Mouse (Mus musculus): Measurements from ENCODE around the gene Xpc. TPM values are rescaled to one million over a fixed set of nuclear protein-coding genes. Genes with fewer than 3 reads are reported as not detected.
A peak's percentile ranks its signal among the peaks of the same experiment; 100 is the strongest.

Xpc gene
- polyA plus RNA-seq, 1 experiment from 2014 or later: 30.3 TPM

DNA sequence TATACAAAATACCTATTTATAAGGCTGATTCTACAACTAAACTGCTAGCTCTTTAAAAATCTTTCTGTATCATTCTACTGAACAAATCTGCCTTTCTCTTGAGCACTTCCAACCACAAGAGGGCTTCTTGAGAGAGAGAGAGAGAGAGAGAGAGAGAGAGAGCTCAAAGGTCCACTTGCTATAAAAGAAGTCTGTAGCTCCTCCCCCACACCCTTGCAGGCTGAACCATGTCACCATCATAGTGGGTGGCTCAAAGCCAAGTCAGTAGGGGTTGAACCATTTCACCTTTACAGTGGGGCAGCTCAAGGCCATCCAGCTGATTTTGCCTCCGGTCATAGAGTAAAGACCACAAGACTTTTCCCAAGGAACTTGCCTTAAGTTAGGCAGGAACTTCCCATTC is 56.2 kb downstream of the Xpc start:
- Histone ChIP-seq H3K4me1 (ENCODE audit: insufficient read depth, low read length) (0 out of 2 replicates have a peak, but pooled peaks cover 2% of the 10 kb centered on the region), H3K9ac (replicated peaks; ENCODE audit: low read length) (no peak overlapping the region), H3K4me2 (replicated peaks; ENCODE audit: low read depth, low read length) (no peak overlapping the region), H3K36me3 (ENCODE audit: insufficient read depth, low read length) (peaks cover 19% of the 10 kb centered on the region), H3K9me3 (ENCODE audit: low read length) (no peaks in the 10 kb centered on the region), H3K4me3 (ENCODE audit: low read length) (no peak overlapping the region), H3K27me3 (ENCODE audit: insufficient read depth, low read length) (no peaks in the 10 kb centered on the region), H3K27ac (ENCODE audit: low read length) (no peak overlapping the region)
- WGBS: 70% methylated on average over 1 of the region's 1 CpGs
- peak; percentile 51; the same call in 1 of the 2 replicates for ATAC-seq (ENCODE audit: low FRiP score, low TSS enrichment)

DNA sequence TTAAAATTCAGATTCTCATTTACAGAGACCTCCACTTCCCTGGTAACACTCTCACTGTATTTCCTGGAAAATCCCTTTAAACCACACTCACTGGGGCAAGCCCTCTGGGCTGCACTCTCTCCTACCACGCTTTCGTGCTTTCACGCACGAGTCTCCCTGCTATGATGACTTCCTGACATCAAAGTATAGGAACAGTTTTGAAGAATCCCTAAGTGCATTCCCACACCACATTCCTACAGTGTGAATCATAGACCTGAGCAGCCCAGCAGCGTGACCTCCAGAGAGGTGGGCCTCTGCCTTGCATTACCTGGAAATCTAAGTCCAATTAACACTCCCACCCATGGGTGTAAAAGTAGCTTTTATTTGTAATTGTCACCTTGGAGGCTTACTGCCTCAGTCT is 61.1 kb downstream of the Xpc start:
- Histone ChIP-seq H3K27me3 (ENCODE audit: insufficient read depth, low read length) (0 out of 2 replicates have a peak, but pooled peaks cover 4% of the 10 kb centered on the region), H3K9ac (replicated peaks; ENCODE audit: low read length) (no peak overlapping the region), H3K4me3 (ENCODE audit: low read length) (no peak overlapping the region), H3K4me2 (replicated peaks; ENCODE audit: low read depth, low read length) (no peak overlapping the region), H3K36me3 (ENCODE audit: insufficient read depth, low read length) (no peaks in the 10 kb centered on the region), H3K27ac (ENCODE audit: low read length) (no peak overlapping the region), H3K4me1 (ENCODE audit: insufficient read depth, low read length) (0 out of 2 replicates have a peak, but pooled peaks cover under 1% of the 10 kb centered on the region), H3K9me3 (ENCODE audit: low read length) (no peaks in the 10 kb centered on the region)
- WGBS: 35% methylated on average over 5 of the region's 5 CpGs
- ATAC-seq (ENCODE audit: low FRiP score, low TSS enrichment): no peak

DNA sequence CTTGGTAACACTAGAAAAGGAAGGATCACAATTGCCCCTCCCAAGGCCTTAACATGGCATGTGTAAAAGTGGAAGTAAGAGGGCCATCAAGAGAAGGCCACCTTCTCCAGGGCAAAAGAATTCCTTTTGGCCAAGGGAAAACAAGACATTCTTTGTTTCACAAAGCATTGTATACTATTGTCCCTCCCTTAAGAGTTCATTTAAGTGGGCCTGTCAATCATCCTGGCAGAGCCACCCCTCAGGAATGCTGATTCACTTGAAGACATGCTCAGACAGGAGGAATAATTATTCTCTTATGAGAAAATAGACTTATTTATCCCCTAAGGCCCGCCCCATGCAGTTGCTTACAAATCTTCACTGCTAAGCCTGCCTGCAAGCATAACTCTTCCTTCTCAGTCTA is 63.6 kb downstream of the Xpc start:
- no peaks in the 10 kb centered on the region for H3K9me3 ChIP-seq (ENCODE audit: low read length)
- no peaks in the 10 kb centered on the region for H3K36me3 ChIP-seq (ENCODE audit: insufficient read depth, low read length)
- no peaks in the 10 kb centered on the region for H3K4me1 ChIP-seq (ENCODE audit: insufficient read depth, low read length)
- 72% methylated on average over 1 of the region's 1 CpGs for WGBS
- H3K4me3 ChIP-seq (ENCODE audit: low read length): no peak overlapping the region
- H3K27me3 ChIP-seq (ENCODE audit: insufficient read depth, low read length): peaks cover 9% of the 10 kb centered on the region
- H3K4me2 ChIP-seq (replicated peaks; ENCODE audit: low read depth, low read length): no peak overlapping the region
- no peak overlapping the region for H3K27ac ChIP-seq (ENCODE audit: low read length)
- H3K9ac ChIP-seq (replicated peaks; ENCODE audit: low read length): no peak overlapping the region
- ATAC-seq (ENCODE audit: low FRiP score, low TSS enrichment): no peak

DNA sequence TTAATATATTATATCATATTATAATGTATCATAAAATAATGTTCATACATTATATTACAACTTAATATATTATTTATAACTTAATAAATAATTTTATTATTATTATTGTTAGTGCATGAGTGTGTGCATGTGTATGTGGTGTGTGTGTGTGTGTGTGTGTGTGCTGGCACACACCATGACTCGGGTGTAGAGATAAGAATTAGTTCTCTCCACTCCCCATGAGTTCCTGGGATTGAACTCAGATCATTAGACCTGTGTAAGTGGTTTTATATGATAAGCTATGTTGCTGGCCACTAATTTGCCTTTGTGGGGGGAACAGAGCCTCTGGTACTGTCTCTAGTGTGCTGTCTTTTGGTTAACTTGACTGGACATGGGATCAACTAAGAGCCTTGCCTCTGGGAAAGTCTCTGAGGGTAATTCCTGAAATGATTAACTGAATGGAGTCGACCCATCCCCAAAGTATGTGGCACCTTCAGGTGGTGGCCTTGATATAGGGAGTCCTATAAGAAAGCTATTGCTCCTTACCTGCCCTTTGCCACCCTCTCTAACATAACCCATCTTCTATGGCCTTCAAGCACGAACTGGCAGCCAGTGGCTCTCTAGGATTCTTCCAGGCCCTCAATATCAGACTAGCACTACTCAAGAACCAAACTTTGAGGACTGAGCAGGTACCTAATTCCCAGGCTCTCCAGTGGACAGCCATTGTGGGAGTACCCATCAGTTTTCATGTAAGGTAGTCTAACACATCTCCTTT is 66.0 kb downstream of the Xpc start:
- H3K4me2 ChIP-seq (replicated peaks; ENCODE audit: low read depth, low read length): no peak overlapping the region
- ATAC-seq (ENCODE audit: low FRiP score, low TSS enrichment): no peak
- no peaks in the 10 kb centered on the region for H3K36me3 ChIP-seq (ENCODE audit: insufficient read depth, low read length)
- H3K9ac ChIP-seq (replicated peaks; ENCODE audit: low read length): no peak overlapping the region
- no peaks in the 10 kb centered on the region for H3K4me1 ChIP-seq (ENCODE audit: insufficient read depth, low read length)
- H3K9me3 ChIP-seq (ENCODE audit: low read length): no peaks in the 10 kb centered on the region
- no peak overlapping the region for H3K4me3 ChIP-seq (ENCODE audit: low read length)
- peaks cover 9% of the 10 kb centered on the region for H3K27me3 ChIP-seq (ENCODE audit: insufficient read depth, low read length)
- no peak overlapping the region for H3K27ac ChIP-seq (ENCODE audit: low read length)
- WGBS: 50% methylated on average over 3 of the region's 3 CpGs

DNA sequence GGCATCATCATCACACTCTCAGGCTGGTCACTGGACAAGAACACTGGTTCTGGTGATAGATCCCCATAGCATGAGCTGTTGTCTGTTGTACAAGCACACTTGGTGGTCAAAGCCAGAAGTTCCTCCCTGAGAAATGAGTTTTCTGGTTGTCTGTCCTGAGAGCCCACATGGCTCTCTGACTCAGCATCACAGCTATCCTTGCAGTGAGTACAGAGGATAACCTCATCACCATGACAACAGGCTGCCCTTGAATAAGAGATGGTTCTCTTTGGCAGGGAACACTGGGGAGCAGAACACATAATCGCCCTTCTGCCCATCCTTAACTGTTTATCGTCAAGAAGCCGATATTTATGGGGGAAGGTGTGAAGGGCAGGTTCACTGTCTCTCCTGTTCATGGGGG is 70.4 kb downstream of the Xpc start:
- no peaks in the 10 kb centered on the region for H3K9me3 ChIP-seq (ENCODE audit: low read length)
- WGBS: 77% methylated on average over 3 of the region's 3 CpGs
- ATAC-seq (ENCODE audit: low FRiP score, low TSS enrichment): no peak
- no peak overlapping the region for H3K9ac ChIP-seq (replicated peaks; ENCODE audit: low read length)
- no peaks in the 10 kb centered on the region for H3K36me3 ChIP-seq (ENCODE audit: insufficient read depth, low read length)
- peaks cover 3% of the 10 kb centered on the region for H3K4me1 ChIP-seq (ENCODE audit: insufficient read depth, low read length)
- no peak overlapping the region for H3K27ac ChIP-seq (ENCODE audit: low read length)
- peaks cover 9% of the 10 kb centered on the region for H3K27me3 ChIP-seq (ENCODE audit: insufficient read depth, low read length)
- no peak overlapping the region for H3K4me2 ChIP-seq (replicated peaks; ENCODE audit: low read depth, low read length)
- no peak overlapping the region for H3K4me3 ChIP-seq (ENCODE audit: low read length)

DNA sequence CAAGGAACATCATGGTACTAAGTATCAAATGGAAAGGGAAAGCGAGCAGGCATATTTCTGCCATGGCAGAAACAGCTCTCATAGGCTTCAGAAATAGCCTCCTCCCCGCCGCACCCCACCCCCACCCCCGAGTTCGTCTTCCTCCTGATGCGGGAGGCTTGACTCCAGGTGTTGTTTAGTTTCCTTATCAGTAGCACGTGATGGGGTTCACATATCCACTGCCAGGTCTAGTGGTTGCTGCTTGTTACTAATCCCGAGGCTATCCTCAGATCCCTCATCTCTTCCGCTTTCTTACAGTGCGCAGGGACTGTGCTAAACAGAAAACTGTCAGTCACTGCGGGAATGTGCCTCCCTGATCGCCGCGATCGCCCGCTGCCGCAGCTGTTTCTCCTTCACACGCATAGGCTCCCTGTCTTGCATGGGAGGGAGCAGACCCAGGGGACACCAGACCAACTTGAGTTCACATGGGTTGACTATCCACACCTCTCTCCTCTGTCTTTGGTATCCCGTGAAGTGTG is 74.5 kb downstream of the Xpc start:
- Histone ChIP-seq H3K36me3 (ENCODE audit: insufficient read depth, low read length) (no peaks in the 10 kb centered on the region), H3K4me3 (ENCODE audit: low read length) (peak overlapping the region; percentile 69), H3K9me3 (ENCODE audit: low read length) (no peaks in the 10 kb centered on the region), H3K9ac (replicated peaks; ENCODE audit: low read length) (peak overlapping the region; percentile 71), H3K4me1 (ENCODE audit: insufficient read depth, low read length) (peaks cover 3% of the 10 kb centered on the region), H3K27ac (ENCODE audit: low read length) (no peak overlapping the region; the same call in 1 of the 2 replicates), H3K27me3 (ENCODE audit: insufficient read depth, low read length) (peaks cover 6% of the 10 kb centered on the region; the same call in 1 of the 2 replicates), H3K4me2 (replicated peaks; ENCODE audit: low read depth, low read length) (peak overlapping the region; percentile 96)
- 3% methylated on average over 19 of the region's 19 CpGs for WGBS
- peak; percentile 63 for ATAC-seq (ENCODE audit: low FRiP score, low TSS enrichment)

DNA sequence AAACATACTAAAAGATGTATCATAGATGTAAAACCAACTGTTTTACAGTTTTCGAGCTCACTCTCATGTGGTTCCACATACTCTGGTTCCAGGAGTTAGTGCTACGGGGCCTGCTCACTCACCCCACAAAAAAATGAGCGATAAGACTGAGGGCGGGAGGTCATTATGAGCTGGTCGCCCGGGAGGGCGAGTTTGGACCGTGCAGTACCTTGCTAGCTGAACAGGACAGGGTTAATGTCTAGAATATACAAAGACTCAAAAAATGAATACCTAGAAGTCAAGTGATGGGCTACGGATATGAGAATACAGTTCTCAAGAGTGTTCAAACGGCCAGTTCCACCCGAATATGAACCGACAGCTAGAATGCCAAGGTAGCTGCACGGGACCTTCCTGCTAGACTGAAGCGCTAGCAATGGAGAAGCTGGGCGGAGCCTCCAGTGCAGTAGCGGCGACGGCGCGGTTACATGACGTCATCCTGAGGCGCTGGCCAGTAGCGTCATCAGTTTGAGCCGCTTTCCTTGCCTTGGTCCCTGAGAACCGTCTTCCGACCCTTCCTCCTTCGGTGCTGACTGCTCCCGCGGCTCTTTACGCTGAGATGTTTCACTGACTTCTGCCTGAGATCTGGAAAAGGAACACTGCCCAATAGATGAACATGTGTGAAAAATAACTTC is 75.1 kb downstream of the Xpc start:
- no peaks in the 10 kb centered on the region for H3K36me3 ChIP-seq (ENCODE audit: insufficient read depth, low read length)
- peak overlapping the region; percentile 69 for H3K4me3 ChIP-seq (ENCODE audit: low read length)
- H3K27me3 ChIP-seq (ENCODE audit: insufficient read depth, low read length): peaks cover 6% of the 10 kb centered on the region; the same call in 1 of the 2 replicates
- H3K4me2 ChIP-seq (replicated peaks; ENCODE audit: low read depth, low read length): peak overlapping the region; percentile 96
- H3K4me1 ChIP-seq (ENCODE audit: insufficient read depth, low read length): peaks cover 3% of the 10 kb centered on the region
- WGBS: 2% methylated on average over 30 of the region's 30 CpGs
- H3K27ac ChIP-seq (ENCODE audit: low read length): peak overlapping the region; percentile 1; the same call in 1 of the 2 replicates
- peak overlapping the region; percentile 71 for H3K9ac ChIP-seq (replicated peaks; ENCODE audit: low read length)
- peak; percentile 96 for ATAC-seq (ENCODE audit: low FRiP score, low TSS enrichment)
- H3K9me3 ChIP-seq (ENCODE audit: low read length): no peaks in the 10 kb centered on the region

Other genes with a start within 250 kb of the Xpc start
- 0.14 and 0.44 TPM in 2 replicates for gene Wnt7a, start 104.5 kb downstream of the Xpc start, polyA plus RNA-seq (2015; fragmentation: Nextera tagmentation; extraction: Ambion mirVana)
- gene Chchd4, start 42.3 kb downstream of the Xpc start, polyA plus RNA-seq (2015; fragmentation: Nextera tagmentation; extraction: Ambion mirVana): 32.8 and 34.2 TPM in 2 replicates
- gene Tmem43, start 42.2 kb downstream of the Xpc start, polyA plus RNA-seq (2015; fragmentation: Nextera tagmentation; extraction: Ambion mirVana): 52.3 and 54.3 TPM in 2 replicates
- gene Lsm3, start within 50 bp of the Xpc start, polyA plus RNA-seq (2015; fragmentation: Nextera tagmentation; extraction: Ambion mirVana): 251 and 258 TPM in 2 replicates
- 82.9 and 96.3 TPM in 2 replicates for gene Slc6a6, start 168.2 kb upstream of the Xpc start, polyA plus RNA-seq (2015; fragmentation: Nextera tagmentation; extraction: Ambion mirVana)